Mouse (Mus musculus) testis, postnatal 14 days (tissue): ENCODE results near the gene Rgs6.

Experiments
- DNase-seq: peaks from one replicate; pipeline ENCODE4 v3.0.0; 2021; ENCODE audit warnings: low spot score

The Rgs6 gene

DNA sequence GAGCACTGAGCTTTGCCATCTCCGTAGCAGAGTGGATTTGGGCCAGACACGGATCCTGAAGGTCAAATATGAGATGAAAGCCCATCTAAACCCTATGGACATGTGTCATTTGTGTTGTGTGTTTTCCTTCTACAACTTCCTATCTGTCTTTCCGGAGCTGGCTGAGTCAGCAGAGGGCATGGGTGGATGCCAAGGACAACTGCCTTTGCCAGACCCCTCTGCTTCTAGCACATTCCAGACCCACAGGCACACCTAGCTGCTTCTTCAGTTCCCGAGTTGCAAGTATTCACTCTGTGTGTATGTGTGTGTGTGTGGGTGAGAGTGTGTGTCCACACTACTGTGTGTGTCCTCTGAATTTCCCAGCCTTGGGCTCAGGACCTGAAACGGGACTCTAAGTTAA, 547.9 kb downstream of the Rgs6 start:
- no peak for DNase-seq

DNA sequence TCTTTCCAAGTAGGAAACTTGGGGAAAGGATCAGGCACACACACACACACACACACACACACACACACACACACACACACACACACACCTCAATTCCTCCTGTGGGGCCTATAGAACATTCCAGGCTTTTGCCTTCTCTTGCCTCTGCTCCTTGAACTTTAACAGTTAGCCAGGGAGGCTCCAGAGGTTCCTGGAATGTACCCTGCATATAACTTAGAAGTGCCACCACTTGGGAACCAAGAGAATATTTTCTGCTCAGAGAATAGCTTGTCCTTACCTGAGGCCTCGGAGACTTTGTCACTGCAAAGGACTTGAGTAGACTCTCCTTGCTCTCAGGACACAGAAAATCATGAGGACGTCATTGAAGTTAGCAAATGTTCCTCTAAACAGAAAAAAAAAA, 548.4 kb downstream of the Rgs6 start:
- no peak for DNase-seq

DNA sequence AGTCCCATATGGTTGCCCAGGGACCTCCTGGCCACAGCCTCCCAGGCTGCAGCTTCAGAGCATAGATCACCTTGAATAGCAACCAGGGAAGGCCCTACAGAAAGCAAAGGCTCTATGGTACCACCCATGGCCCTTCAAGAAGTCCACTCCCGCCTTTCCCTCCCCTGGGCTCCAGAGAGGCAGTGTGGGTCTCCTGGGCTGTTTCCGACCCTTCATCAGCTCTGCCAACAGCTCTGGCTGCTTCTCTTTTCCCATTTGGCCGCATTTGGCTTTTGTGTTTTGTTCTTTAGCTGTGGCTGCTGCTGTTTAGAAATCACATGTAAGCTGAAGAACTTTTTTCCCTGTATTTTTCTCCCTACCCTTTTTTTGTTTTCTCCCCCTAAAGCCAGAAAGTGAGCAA, 548.9 kb downstream of the Rgs6 start:
- DNase-seq, result no peak

DNA sequence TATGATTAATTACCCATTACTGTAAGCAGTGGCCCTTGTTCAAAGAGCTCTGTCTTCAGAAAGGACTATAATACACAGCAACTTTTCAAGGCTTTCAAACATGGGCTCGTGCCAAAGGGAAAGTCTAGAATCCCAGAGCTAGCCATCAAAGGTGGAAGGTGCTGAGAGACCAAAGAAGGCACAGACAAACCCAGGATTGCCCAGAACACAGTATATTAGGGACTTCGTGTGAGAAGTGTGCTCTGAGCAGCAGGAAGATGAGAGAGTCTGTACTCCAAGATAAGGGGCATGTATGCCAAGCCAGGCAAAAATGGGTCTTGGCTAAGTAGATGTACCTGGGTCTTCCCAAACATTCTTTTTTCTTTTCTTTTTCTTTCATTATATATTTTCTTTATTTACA, 553.1 kb downstream of the Rgs6 start:
- no peak for DNase-seq

DNA sequence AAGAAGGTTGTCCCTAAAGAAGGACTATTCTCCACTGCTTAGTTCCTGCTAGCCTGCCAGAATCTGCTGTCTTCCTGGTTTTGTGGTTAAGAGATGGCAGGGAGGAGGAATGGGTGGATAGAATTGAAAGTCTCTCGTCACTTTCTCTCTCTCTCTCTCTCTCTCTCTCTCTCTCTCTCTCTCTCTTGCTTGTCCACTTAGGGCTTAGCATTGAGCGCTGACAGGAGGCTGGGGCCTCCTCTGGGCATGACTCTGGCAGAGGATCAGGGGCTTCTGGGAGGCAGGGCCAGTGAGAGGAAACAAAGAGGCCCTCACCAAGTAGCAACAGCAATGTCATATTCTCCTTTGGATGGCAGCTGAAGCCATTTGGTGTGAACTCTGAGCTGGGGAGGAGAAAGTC, 554.4 kb downstream of the Rgs6 start:
- no peak for DNase-seq

DNA sequence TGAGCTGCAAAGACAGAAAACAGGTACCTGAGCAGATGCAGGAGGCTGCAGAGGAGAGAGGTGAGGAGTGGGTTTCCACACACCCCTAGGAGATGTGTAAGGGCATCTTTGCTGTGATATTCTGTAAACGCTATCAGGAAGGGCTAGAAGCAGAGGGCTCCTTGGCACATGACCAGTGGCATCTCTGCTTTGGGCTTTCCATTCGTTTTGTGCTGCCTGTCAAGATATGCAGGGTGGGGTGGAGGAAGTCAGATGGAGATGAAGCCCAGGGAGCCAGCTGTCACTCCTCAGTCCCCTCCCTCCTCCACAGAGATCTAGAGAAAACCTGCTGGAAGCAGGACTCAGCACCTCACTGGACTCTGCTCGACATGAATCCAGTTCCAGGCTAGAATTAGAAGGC, 555.0 kb downstream of the Rgs6 start:
- no peak for DNase-seq

DNA sequence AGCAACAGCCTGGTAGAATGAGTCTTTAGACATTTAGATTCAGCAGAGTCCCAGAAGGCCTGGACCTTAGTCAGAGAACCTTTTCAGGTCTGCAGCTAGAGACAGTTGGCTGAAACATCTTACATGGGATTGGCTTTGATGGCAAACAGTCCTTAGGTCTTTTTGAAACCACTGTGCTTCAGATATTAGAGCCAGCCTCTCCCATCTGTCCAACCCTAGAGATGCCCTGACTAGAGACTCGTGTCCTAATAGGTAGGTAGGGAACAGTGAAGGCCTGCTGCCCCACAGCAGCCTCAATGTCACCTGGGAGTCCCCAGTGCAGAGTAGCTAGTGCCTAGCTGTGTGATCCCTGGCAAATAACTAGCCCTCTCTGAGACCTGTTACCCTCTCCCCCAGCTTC, 555.5 kb downstream of the Rgs6 start:
- no peak for DNase-seq

DNA sequence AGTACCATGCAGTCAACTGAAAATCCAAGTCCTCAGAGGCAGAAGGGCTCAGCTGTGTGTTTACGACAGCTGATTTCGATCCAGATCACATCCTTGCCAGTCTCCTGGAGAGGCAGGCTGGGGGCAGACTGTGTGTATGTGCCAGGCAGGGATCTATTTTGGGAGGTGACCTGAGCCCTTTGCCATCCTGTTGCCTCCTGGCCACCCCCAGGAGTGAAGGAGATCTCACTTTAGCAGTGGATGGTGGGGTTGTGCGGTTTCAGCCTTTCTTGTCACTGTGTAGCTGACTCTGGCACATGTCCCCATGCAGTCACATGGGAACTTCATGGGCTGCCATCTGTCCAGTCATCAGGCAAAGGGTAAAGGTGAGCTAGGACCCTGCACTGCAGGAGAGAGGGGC, 557.0 kb downstream of the Rgs6 start:
- DNase-seq, result no peak

DNA sequence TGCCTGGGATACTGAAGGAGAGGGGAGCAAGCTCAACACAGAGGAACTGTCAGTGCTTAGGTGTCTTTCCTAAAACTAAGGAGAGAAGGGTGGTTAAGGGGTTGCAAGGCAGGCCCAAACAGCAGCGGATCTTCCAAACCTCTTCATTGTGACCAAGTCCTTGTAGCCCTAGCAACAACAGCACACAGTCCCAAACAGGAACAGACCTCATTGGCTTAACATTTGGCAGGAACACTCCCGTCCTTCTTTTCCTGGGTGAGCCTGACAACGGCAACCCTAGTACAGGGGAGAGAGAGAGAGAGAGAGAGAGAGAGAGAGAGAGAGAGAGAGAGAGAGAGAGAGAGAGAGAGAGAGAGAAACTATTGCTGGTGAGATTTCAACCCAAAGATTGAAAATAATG, 557.8 kb downstream of the Rgs6 start:
- no peak for DNase-seq

DNA sequence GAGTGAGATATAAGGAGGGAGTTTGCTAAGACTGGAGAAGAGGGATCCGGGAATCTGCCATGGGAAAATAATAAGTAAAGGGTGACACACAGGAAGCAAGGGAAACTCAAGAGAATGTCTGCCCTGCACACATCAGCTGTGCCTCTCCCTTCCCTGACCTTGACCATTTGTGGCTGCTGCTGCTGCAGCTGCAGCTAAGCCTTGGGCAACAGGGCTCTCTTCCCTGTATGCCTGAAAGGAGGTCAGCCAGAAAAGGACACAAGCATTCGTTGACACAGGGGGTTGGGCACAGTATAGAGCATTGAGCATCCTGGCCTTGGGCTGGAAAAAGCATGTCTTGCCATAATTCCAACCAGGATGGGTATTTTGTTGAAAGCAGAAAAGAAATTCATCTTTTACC, 558.8 kb downstream of the Rgs6 start:
- no peak for DNase-seq

DNA sequence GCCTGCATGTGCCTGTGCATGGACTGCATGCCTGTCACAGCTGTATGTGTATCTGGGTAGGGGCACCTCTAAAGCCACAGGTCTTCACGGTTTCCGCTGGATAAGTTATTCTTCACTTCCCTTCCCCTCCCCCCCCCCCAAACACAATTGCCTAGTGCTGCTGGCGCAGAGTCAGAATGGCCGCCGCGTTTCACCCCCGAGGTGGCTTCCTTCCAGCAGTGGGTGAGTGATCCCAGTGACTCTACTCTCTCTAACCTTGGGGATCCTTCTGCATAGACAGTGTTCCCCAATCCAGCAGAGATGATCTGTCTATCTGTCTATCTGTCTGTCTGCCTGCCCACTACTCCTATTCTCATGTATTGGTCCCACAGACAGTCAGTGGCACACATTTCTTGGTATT, 561.9 kb downstream of the Rgs6 start:
- no peak for DNase-seq

DNA sequence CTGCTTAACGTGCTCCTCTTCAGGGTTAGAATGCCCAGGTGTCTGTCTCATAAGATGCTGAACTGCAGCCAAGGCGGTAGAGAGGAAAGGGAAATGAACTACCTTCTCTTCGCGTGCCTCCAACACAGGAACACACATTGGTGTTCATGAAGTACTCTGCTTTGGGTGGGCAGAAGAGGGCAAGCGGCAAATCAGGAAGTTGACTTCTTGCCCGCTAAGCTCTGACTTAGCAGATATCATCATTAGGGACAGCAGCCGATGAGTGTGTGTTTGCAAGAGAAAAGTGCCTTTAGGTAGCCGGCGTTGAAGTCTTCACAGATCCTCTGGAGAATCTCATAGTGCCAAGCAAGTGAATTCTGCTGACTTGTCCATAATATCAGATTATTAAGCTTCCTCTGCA, 562.7 kb downstream of the Rgs6 start:
- DNase-seq, result no peak

DNA sequence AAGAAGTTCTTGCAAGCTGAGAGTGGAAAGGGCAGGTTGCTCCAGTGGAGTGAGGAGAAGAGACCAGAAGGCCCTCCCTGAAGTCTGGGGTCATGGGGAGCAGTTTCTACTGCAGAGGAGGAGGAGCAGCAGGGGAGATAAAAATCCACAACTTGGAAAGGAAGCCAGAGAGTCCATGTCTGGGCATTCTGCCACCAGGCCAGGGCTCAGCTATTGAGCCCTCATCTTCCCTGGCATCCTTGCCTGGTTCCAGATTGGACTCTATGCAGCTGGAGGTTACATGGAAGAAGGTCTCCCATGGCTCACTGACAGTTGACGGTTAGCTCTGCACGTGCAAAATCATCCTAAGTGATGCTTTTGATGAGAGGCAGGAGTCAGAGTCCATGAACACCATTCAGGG, 563.4 kb downstream of the Rgs6 start:
- no peak for DNase-seq

DNA sequence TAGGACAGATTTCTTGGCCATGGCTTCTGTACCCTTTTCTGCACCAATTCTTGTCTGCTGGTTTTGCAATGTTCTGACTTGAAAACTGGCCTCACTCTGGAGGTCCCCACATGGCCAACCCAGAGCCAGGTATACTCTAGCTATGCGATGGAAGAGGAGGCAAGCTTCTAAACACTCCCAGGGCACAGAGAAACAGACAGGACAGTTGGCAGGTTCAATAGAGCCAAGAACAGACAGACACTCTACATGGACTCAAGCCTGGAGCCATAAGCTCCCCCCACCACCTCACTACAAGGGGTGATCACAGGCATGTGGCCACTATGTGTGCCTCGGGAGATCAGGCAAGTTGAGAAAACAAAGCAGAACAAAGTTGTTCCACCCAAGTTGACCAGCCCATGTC, 572.1 kb downstream of the Rgs6 start:
- no peak for DNase-seq

DNA sequence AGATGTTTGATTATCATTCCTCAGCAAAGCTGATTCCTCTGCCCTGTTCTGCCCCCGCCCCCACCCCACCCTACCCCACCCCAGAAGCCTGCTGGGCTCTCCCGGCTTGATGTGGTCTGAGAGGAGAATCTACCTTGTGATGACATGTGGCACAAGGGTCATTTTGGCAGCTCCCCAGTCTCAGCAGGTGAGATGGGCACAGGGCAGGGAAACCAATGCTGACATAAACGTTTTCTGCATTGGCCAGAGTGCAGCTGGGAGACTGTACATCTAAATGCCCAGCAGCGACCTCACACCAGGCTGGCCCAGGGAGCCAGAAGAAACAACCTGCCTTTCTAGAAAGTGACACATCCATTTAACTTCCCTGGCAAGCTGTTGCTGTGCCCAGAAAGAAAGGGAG, 572.6 kb downstream of the Rgs6 start:
- DNase-seq, result no peak

DNA sequence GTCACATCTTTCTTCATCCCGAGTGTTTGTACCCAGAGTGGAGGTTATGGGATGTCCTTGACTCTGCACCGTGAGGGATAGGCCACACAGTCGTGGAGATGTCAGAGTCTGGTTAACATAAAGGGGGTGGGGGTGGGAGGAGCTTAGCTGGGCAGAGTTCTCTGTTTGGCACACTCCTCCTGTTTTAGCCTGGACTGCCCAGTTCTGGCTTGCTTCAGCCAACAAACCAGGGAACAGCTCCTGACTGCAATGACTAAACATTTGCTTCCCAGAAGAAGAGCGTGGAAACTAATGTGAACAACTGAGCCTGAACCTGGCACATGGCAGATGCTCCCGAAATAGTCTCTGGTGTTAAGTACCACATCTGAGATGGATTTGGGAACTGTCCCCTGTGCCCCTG, 575.6 kb downstream of the Rgs6 start:
- no peak for DNase-seq

DNA sequence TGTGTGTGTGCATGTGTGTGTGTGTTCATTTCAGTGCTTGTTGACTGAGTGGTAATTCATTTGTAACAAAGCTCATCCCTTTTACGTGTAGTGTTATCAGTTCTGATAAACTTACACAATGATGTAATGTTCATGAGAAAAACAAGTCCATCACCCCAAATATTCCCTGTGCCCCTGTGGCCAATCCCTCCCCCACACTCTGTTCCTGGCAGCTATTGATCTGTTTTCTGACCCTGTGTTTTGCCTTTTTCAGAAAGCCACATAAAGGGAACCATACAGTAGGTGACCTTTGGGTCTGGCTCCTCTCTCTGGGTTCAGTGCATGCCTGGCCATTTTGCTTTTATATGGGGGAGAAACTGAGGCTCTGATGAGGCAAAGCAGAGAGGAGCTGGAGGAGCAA, 577.0 kb downstream of the Rgs6 start:
- DNase-seq, result no peak

DNA sequence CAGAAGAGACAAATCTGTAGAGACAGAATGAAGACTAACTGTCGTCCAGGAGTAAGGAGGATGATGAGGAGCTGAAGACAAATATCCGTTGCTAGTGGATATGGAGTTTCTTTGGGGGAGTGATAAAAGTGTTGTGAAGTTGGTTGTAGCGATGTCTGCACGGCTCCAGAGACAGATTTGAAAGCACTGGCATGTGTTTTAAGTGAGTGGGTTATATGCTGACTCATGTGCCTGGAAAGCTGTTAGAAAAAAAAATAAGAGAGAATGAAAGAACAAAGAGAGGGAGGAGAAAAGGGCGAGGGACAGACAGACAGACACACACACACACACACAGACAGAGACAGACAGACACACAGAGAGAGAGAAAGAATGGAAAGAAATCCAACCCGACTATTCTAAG, 580.2 kb downstream of the Rgs6 start:
- no peak for DNase-seq

DNA sequence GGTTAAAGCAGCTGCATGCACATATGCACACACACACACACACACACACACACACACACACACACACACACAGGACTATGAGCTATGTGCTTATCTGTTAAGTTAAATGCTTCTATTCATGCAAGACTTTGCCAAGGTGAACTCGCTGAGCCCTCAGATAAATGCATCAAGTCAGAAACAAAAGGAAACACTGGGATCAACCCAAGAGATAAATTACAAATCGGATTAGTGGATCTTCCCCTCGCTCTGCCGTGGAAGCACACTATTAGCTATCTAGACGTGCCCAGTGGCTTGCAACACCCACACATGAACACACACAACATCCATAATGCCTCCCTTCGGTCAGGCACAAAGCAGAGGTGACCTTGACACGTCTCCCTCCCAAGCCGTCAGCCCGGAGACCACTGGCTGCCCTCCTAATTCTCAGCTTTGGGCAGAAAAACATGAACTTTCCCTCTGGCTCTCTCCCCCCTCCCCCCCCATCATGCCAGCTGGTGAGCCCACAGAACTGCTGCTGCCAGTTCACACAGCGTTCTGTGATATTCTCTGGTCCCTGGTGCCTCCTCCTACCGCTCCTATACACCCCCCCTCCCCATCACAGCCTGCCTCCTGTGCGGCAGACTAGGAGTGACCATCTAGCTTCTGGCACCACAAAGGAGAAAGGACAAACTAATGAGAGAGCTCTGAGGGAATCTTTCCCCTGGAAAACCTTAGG, 581.6 kb downstream of the Rgs6 start:
- peak; percentile 54 for DNase-seq

DNA sequence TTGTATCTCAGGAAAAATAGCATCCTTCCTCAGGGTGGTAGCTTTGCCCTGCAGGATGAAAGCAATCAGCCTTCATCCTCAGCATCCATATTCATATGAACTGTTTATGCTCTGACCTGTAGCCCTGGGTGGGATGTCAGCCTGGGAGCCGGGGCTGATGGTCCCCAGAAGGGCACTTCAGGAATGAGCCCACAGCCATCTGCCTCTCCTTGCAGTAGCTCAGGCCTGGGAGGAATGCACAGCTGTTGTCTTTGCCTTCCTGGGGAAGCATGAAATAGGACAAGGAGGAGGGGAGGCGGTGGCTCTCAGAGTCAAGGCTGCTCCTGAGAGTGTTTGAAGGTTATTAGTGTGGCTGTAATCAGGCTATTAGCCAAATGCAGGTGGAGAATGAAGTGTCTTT, 590.7 kb downstream of the Rgs6 start:
- no peak for DNase-seq

DNA sequence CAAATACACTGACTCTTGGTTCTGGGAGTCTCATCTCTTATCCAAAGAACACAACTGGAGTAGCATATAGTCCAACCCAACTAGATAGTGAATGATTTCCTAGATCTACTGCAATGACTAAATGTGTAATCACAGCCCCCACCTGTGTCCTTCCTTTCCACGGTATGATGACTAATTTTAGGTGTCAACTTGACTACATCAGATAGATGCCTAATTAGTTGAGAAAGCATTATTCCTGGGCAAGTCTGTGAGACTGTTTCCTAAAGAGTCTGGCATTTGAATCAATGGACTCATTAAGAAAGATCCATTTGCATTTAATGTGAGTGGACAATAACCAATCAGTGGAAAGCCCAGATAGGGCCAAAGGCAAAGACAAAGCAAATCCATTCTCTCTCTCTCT, 591.8 kb downstream of the Rgs6 start:
- DNase-seq, result no peak

DNA sequence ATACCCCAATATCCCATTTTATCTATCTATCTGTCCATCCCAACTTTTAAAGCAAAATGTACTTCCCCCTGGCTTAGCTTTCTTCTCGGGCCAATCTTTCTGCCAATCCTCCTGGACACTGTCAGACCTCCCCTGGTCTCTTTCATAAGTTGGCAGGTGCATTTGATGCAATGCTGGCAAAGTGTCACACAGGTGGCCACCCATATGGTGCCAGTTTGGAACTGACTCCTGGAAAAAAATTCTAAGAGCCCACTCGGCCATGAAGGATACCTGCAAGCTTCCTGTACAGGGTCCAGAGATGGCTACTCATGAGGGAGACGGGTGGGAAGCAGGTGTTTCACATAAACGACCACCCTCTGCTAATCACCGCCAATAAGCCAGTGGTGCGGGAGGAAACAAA, 592.5 kb downstream of the Rgs6 start:
- no peak for DNase-seq

DNA sequence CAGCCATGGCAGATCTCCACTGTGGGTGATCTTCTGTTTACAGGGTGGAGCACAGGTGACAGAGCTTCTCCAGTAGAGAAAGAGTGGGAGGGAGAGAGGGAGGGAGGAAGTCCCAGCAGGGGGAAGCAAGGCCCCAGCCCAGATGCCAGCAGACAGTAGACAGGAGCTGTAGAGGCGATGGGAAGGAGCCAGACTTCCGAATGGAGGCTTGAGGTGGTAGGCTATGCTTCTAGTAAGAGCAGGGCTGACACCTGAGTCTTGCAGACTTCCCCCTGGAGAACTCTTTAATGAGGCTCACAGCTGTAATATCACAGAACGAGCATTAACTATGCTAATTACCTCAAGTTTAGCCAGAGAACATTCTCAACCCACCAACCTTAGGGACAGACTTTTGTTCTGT, 613.6 kb downstream of the Rgs6 start:
- no peak for DNase-seq

DNA sequence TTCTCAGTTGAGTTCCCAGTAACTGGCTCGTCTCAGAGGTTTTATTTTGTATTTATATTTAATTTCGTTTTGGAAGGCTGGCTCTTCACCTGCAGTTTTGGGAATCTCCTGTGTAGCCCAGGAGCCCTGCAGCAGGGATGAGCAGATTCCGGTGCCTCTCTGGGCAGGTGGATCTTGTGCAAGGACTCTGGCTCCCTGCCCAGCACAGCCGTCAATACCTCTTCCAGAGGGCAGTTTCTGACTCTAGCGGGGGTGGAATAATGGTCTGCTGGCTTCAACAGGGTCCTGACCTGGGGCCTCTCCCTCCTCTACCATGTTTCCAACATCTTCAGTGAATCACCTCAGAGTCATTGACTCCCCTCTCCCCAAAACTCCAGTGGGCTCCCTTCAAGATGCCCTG, 616.3 kb downstream of the Rgs6 start:
- no peak for DNase-seq

DNA sequence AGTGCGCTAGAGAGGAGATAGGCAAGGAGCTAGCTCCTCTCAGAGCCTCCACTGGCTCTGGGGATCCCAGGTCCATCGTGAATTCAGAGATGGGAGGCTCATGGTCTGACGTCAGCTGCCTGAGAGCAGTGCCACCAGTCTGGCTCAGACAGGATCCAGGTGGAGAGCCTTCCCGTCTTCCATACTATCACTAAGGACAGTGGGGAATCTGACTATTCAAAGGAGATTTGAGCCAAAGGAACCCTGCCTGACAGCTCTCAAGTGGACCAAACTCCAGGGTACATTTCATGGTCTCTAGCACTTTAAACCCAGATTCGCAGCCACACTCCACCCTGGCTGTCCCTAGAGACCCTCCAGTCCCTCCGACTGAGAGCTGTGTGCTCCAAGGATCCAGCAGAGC, 618.8 kb downstream of the Rgs6 start:
- no peak for DNase-seq
